Mouse (Mus musculus) left cerebral cortex, adult 8-10 months (tissue): ENCODE measurements at regions not wholly inside any gene's neighbourhood (a gene's known extent, or its start where the extent isn't known, plus 50 kb on each side); places are given as distances from the start of the nearest gene placed in this dataset.

Source experiments
- DNase-seq, 2 experiments: peaks; one replicate each; pipeline ENCODE4 v3.0.0; 2022; ENCODE audit warnings: low spot score in 2 of 2

DNA sequence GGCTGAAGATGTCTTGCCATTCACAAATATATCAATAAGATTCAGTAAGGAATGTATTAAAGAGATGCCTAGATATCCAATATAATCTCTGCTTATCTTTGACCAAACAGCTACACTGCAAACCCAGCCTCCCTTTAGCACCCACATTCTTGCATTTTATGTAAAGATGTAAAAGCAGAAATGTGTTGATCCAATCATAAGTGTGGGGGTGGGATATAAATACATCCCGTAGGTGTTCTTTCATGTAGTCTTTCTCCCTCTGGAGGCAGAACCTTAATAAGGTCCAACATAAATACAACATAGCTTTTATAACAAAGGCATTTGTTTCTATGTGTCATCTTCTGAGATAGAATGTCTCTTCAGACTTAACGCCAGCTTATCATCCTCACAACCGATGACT, 637.1 kb upstream of the Flrt2 start:
- peak in 1 of 2 experiments; percentile 14 for DNase-seq

DNA sequence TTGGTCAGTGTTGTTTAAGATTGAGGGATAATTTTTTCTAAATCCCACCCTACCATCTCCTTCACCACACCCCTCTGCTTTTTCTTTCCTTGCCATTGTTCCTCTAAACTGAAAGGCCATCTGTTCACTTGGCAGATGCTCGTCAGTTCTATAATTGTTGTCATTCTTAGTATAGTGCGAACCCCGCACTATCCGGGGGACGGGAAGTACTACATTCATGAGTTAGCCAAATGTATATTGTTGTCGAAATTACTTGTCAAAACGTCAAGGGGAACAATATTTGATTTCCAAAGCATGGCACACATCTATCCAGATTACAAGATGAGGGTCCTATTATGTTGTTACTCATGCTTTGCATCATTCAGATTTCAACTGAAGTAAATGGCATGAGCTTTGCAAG, 635.1 kb upstream of the Flrt2 start:
- peak in 1 of 2 experiments; percentile 16 for DNase-seq

DNA sequence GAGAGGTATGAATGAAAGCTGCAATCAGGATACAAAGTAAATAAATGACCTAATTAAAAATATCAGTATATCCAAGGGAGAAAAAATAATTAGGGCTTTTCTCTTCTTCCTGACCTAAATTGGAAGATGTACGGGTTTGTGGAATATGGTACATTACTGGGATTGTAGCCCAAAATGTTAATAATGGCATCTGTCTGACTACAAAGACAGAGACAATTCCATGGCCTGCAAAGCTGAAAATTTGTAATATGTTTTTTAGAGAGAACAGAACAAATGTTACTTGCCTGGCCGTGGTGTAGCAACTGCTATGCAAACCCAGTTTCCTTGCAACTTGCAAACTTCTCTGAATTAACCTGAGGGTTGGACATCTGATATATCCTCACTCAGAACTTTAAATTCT, 632.6 kb upstream of the Flrt2 start:
- DNase-seq: no peak

DNA sequence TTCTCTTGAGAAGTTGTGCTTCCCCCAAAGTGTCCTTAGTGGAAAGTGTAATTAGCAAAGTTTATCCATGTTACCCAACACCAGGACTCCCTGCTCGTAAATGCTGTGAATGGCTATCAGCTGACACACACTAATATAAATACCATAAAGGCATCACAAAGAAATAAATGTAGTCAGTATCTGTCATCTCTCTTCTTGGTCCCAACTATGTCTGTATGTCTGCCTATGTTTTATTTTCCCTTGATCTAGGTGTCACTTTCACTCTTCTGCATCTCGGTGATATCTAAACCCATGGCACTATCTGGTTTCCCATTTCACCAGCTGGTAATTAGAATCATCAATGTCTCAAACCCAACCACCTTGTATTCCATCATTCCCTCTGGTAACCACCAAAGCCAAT, 619.7 kb upstream of the Flrt2 start:
- no peak for DNase-seq

GRCm38 (mm10) chr12:95119223-95119952, 572.6 kb upstream of the Flrt2 start:
- DNase-seq: no peak

GRCm38 (mm10) chr12:95132804-95133203, 559.2 kb upstream of the Flrt2 start:
- DNase-seq: no peak

GRCm38 (mm10) chr12:95133482-95133881, 558.5 kb upstream of the Flrt2 start:
- DNase-seq: no peak

DNA sequence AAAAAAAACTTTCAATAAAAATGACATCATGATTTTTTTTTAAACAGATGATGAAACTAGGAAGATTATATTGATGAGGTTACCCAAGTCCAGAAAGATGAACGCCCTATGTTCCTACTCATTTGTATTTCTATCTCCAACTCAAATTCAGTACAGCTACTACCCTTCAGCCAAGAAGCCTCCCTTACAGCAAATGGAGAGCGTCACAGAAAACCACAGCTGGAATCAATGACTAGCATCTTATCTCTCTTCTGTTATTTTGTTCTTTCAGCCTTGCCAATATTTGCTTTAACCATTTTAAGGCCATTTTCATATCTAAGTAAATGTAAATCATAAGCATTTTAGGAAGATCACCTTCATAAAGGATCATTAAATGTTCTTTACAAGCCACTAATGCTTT, 553.9 kb upstream of the Flrt2 start:
- DNase-seq: no peak

GRCm38 (mm10) chr12:95171051-95171450, 521.0 kb upstream of the Flrt2 start:
- peak in 1 of 2 experiments; percentile 13 for DNase-seq

GRCm38 (mm10) chr12:95173810-95174402, 518.1 kb upstream of the Flrt2 start:
- DNase-seq: no peak

DNA sequence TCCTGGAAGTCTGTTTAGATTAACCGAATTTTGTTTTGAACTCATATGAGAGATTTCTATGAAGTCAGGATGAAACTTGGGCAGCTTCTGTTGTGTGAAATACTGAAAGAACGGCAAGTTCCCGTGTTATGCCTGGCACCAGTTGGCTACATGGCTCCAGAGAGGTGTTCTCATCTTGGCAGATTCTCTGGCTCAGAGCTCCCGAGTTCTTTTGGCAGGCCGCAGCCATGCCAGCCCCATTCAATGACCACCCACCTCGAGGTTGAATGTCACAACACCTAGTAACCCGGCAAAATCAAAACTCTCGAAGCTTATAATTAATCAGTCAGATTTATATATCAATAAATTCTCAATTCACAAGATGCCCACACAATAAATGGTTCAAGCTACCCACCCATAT, 489.5 kb upstream of the Flrt2 start:
- no peak for DNase-seq

DNA sequence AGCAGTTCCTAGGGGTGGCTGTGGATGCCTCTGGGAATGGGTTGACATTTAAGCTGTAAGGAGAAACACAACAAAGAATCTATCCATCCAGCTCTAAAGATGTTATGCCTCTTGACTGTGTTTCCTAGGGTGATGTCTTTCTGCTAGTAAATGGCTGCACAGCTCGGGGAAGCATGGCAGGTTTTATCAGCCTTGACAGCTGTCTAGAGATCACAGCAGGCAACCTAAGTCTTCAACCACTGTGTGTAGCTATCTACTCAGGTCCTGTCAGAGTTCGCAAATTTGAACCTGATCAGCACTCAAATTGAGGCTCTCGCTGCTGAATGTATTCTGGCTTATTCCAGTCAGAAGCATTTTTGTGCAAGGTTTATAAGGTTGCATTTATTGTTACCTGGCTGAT, 486.9 kb upstream of the Flrt2 start:
- DNase-seq: no peak

GRCm38 (mm10) chr12:95239158-95239779, 452.8 kb upstream of the Flrt2 start:
- no peak for DNase-seq

- no peak for DNase-seq
Observed at GRCm38 (mm10) chr12:95267187-95267586, 424.8 kb upstream of the Flrt2 start.

GRCm38 (mm10) chr12:95305386-95305785, 386.6 kb upstream of the Flrt2 start:
- no peak for DNase-seq

GRCm38 (mm10) chr12:95315151-95315750, 376.8 kb upstream of the Flrt2 start:
- peak in 1 of 2 experiments; percentile 17 for DNase-seq

DNA sequence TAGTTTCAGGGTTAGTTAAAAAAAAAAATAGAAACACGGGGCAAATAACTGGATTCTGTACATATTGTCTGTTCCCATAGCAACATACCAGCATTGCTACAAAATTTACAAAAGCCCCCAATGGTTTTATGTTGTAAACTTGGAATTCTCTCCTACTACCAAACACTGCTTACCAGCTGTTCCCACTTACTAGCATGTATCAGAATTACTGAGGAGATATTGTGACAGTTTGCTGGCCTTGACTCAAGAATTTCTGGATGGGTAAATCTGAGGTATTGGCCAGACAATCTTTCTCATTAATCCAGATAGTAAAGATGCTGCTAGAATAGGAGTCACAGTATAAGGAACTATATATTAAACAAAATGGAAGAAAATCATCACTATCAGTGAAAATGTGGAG, 375.2 kb upstream of the Flrt2 start:
- DNase-seq: no peak

DNA sequence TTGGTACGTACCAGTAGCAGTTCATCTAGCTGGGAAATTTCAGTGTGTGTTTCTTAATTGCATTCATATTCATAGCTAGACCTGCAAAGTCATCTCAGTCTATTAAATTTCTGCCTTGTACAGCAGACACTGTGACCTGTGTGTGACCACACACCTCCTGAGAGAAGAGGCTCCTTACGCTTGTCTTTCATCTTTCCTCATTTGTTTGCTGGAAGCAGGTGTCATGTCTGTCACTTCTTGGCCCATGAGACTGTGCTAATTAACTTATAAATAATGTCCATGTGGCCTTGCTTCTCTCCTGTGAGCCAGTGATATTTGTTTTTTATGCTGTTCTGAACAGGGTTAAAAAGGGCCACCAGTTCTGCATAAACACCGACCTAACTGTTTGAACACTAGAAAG, 370.3 kb upstream of the Flrt2 start:
- DNase-seq: no peak

DNA sequence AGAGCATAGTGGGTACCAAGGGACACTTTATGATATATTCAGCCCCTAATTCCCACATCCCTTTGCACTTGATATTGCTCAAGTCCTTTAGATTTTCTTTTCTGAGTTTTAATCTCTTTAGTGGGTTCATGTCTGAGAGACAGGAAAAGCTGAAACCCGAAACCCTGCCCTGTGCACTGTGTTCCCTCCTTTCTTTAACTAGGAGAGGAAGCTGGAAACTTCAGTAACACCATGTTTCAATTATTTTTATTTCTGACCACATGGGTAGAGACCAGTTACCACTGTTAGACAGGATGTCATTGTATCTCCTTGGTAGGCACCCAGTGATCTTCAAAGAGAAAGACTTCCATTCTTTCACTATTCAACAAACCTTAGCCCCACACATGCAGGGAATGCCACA, 362.4 kb upstream of the Flrt2 start:
- no peak for DNase-seq

- DNase-seq: no peak
Observed at GRCm38 (mm10) chr12:95347786-95348185, 344.2 kb upstream of the Flrt2 start.

GRCm38 (mm10) chr12:95355151-95355550, 336.9 kb upstream of the Flrt2 start:
- no peak for DNase-seq

DNA sequence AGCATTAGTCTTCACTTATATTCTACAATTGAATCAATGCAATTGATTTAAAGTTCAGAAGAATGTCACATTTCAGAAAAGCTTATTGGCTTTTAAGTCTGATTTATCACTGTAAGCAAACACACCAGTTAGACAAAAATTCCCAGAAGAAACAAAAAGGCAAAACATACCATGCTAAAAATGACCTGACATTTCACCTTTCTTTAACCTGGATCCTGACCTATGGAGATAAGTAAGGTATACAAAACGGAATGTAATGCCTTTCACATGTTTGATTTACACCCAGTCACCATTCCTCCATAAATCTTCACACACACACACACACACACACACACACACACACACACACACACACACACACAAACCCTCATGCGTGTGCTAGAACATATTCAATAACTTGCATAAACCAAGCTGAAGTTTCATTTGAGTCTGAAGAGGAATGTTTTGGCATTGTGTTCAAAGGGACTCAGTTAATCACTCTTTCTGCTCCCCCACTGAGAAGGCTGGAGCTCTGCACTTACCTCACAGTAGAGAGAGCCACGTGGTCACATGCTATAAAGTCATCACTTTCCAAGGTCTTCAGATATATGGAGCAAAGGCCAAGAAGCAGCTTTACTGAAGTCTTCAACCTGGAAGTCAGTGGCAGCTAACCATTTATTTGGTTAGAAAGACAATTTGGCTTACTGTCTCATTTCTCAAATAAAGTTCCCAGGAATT, 307.6 kb upstream of the Flrt2 start:
- no peak for DNase-seq
